Mouse (Mus musculus): ENCODE measurements around the gene Kcnk3.

Gene Kcnk3

DNA sequence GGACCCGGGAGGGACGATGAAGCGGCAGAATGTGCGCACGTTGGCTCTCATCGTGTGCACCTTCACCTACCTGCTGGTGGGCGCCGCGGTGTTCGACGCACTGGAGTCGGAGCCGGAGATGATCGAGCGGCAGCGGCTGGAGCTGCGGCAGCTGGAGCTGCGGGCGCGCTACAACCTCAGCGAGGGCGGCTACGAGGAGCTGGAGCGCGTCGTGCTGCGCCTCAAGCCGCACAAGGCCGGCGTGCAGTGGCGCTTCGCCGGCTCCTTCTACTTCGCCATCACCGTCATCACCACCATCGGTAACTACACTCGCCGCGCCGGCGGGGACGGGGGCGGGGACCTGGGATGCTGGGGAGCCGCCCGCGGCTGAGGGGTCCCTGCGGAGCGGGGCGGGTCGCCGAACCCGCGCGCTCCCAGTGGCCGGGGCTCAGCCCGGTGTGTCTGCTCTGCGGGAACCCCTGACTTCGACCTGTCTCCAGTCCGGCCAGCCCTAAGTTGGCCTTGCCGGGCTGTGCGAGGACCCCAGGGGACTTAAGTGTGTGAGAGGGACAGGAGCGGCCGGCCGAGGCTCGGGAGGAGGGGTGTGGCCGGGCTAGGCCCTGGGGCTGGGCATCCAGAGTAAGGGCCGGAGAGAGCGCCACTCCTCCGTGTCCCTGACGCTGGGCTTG is 465 bp downstream of the Kcnk3 start:
- DNase-seq = no peak

DNA sequence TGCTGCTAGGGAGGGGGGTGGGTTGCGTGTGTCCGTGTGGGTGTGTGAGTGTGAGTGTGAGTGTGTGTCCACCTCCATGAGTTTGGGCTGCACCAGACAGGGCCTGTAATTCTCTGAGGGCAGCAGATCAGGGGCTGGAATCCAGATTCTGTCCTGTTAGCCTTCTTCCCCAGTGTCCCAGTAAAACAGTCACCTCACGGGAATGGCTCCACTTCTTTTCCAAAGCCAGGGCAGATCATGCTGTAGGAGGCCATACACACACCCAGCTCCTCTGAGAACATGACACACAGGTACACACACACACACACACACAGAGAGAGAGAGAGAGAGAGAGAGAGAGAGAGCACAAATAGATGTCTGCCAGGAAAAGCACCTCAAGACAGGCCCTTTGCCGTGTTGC is 1.1 kb downstream of the Kcnk3 start:
- DNase-seq = no peak

DNA sequence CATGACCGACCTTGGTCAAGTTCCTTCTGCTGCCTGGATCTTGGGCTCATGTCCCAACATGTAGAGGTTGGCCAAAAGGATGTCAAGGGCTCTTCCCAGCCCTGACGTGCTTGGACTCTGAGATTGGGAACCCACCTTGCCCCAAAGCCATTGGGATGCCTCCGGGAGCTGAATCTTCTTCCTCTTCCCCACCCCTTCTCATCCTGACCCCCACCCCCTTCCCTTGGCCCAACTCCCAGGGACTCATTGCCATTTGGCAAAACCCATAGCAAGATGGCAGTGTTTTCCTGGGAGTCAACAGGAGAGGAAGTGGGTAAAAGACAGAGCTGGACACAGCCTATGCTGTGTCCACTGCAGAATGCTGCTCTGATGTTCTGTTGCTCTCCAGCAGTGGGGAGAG is 1.6 kb downstream of the Kcnk3 start:
- DNase-seq = no peak

DNA sequence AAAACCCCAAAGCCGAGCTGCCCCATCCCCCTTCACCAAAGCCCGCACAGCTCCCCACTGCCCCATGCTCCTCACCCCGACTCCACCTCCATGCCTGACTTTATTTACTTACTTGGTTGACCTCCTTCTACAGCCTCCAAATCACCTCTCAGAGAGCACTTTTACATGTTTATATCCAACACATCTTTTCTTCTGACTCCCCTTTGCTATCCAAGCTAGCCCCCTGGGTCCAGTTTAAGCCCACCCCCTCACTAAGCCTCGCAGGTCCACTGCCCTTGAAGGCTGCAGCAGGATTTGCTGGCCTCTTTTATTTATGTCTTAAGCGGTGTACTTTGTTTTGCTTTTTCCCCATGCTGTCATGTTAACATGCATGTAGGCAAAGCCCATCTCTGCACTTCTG is 2.3 kb downstream of the Kcnk3 start:
- DNase-seq = no peak

DNA sequence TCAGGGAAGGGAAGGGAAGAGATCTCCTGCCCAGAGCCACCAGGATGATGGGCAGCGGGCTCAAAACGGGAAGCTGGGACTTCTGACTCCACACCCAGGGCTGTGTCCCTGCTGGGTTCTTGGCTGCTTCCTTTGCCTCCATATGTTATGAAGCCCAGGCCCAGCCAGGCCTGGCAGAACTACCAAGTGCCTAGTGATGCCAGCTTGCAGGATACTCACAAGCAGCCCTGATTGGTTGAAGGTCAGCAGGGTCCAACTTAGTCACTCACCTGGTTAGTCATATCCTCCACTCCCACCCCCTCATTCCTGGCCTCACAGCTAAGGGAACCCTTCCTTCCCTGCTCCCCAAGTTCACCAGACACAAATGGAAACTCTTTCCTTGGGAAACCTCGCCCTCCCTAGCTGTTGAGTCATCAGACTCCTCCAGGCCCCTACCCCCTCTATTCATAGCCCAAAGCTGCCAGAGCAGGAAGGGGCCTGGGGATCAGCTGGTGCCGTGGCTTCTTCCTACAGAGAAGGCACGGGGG is 3.3 kb downstream of the Kcnk3 start:
- DNase-seq = no peak

DNA sequence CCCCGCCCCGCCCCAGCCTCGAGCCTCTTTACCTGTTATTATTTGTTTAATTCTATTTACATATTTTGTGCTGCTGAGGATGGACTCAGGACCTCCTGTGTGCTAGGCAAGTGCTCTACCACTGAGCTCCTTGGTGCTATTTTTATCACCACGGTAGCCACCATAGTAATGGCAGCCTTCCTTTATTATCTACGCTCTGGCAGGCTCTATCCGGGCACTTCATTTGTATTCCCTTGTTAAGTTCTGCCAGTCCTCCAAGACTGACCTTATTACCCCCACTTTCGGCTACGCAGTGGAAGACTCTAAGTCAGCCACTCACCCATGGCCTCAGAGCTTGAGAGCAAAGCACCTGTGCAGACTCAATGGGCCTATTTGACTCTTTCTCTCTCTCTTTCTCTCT is 3.8 kb downstream of the Kcnk3 start:
- DNase-seq = no peak

DNA sequence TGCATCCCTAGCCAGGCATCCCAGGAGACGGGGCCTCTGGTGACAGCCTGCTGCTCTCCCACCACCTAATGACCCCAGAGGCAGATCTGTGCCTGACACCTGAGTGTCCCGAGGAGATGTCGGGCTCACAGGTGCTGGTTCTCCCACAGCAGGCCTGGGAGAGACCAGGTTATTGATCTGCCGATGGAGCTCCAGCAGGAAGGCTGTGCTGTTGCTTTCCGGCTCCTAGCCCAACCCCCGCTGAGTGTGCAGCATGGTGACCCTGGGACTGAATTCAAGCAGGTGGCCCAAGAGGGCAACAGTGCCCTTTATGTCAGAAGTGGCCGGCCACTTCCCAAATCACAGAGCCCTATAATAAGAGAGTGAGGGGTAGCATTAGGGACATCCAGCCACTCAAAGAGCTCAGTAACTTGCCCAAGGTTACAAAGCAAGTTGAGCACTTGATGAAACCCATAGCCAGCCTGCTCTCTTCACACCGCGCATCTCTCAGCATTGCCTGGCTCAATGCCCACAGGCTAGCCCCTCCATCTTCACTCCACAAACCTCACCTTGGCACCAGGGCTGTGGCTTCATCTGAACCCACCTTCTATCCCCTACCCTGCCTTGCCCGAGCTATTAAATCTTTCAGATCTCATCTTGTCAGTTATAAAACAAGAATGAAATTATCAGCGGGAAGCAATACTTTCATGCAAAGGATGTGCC is 4.5 kb downstream of the Kcnk3 start:
- no peak for DNase-seq

DNA sequence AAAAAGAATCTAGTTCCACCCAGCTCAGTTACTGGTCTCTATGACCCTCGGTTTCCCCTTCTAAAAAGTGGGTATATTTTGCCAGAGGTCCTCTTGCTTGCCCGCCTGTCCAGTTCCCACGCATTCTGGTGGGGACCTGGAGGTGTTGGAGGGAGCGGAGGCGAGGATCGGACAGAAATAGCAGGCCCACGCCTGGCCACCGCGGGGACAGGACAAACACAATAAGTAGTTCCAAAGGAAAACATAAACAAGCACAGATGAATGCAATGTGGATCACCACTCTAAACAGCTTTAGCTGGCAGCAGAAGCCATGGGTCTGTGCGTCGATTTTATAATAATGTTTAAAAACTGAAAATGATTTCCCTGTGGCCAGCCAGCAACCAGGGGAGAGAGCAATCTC is 5.4 kb downstream of the Kcnk3 start:
- no peak for DNase-seq

DNA sequence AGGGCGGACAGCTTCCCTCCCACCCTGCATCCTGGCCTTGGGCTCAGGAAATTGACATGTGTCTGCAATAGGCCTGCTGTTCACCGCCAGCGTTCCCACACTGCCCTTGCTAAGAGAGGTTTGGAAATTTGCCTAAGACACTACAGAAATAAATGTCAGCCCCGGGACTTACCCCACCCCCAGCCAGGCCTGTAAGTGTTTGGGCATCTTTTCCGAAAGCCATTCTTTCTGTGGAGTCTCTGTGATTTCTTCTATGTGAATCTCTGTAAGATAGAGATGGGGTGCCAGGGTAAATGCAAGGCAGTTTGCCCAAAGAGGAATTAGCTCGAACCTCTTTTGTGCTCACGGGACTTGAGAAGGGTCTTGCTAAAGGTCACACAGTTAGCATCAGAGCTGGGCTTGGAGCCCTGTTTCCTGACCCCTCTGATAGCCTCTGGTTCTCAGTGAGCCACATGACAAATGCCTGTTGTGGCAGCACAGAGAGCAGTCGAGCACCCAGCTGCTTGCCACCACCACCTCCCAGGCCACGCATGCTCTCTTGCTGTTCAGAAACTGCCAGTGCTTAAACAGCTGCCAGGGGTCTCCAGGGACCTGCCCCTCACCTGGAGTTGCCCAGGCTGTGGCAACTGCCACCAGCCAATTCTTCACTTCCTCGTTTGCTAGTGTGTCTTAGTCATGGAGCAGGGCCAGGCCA is 6.0 kb downstream of the Kcnk3 start:
- no peak for DNase-seq

DNA sequence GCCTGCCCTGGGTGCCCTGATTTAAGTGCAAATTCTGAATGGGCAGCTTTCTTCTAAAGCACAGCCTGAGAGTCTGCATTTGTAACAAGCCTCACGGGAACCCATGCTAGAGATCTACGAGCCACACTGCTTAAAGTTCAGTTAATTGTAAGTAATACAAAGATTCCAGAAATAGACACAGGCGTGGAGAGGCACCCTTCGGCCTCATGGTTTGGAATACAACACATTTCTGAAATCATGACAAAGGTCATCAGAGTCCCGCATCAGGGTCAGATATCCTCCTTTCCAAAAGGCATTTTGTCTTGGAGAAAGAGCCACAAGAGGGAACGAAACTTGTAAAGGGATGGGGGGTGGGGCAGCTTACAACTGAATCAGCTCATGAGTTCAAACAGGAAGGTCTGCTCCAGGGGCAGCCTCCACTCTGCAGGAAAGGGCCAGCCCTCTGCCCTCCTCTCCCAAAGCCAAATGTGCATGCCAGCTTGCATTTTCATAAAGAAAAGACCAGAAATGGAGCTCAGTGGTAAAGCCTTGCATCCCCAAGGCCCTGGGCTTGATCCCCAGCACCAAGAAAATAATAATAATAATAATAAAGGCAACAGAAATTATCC is 7.1 kb downstream of the Kcnk3 start:
- no peak for DNase-seq

DNA sequence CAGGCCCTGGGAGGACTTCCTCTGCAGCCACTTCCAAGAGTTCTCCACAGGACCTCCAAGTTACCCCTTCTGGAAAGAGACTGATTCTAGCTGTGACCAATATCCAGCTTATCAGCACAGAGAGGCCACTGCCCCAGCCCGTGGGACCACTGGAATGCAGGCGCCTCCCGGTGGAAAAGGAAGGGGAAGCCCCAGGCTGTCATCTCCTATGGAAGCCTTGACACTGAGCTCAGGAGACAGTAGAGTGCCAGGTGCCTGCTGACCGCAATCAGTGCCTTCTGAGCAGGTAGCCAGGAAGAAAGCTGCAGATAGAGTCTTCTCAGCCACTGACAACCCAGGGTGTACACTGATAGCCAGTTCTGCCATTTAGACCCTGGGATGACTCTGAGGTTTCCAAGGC is 13.4 kb downstream of the Kcnk3 start:
- DNase-seq = no peak

DNA sequence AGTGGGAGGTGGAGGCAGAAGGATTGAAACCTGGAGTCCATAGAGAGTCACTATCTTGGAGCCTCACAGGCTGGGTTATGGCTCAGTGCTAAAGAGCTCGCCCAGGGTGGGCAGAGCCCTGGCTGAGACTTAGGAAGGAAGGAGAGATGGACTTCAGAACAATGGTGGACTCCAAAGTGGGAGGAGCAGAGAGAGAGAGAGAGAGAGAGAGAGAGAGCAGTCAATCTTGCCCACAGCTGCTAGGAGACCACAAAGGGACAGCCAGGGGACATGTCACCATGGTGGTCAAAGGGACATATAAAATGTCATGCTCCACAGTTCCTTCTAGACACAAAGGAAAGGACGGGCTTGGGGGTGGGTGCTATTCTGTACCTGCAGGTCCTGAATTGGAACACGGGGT is 15.3 kb downstream of the Kcnk3 start:
- DNase-seq = no peak

DNA sequence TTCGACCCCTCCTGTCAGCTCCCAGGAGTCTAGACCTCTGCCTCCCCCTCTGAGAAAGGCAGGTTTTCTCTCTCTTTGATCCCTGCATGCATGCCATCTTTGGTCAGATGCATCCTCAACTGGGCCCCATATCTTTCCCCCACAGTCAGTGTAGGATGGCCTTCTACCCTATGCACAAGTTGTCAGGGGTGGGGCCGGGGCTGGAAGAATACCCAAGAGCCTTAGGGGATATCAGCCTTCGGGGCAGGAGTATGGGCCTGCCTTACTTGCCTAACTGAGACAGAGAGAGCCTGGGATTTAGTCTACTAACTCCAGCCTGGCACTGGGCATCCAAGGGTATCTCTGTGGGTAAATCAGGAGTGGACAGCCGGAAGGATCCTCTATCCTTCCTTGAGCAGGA is 16.0 kb downstream of the Kcnk3 start:
- DNase-seq = no peak

DNA sequence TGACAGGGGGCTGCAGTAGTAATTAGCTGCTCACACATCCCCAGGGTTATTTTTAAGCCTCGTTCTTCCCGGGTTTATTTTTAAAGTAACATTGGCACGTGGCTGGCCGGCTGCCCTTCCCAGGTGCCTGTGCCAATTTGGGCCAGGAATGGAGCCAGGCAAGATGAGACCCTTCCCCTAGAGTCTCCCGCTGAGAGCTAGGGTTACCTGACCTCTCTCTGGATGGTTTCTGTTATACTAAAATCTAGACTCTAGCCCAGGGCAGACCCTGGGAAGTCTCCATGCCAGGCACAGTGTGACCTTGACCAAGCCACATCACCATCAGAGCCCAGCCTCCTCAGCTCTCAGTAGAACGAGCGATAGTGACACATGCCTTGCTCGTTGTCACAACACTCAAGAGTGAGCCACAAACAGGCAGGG is 16.8 kb downstream of the Kcnk3 start:
- no peak for DNase-seq

DNA sequence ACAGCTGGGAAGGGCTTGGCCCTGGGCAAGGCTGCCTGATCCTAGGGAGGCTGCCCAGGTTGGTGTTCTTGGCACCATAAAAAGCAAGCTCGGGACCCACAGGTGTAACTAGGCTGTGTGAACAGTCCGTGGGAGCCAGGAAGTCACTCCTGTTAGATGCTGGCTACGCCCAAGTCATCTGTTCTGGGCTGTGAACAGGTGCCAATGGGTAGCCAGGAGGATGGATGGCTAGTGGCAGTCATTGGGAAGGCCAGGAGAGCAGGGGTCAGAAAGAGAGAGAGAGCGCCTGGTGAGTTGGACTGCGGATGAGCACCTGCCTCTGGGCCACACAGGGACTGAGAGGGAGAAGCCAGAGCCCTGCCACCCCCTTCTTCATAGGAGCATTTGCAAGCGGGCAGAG is 17.7 kb downstream of the Kcnk3 start:
- DNase-seq = no peak

DNA sequence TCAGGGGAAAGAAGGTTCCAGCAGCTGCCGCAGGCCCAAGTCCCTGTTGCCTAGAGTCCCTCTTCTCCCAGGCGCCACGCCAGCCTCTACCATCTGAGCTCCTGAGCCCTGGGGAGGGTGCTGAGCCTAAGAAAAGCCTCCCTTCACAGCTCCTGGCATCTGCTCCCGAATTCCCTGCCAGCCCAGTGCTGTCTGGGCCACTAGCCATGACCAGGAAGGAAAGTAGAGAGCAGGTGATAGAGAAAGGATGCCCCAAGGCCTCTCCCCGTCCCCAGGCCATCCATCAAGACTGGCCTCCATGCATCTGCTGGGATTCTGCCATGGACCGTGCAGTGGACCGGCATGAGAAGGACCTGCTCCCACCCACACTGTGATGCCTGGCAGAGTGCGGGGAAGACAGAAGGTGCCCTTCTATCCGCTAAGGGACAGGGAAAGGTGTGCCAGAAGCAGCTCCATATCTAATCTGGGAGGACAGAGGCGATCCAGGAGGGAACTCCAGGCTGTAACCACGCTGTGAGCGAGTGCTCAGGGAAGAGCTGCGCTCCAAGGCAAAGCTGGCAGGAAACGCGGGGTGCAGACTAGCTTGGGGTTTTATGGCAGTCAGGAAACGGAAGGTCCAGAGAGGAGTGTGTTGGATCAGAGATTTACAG is 18.6 kb downstream of the Kcnk3 start:
- no peak for DNase-seq

DNA sequence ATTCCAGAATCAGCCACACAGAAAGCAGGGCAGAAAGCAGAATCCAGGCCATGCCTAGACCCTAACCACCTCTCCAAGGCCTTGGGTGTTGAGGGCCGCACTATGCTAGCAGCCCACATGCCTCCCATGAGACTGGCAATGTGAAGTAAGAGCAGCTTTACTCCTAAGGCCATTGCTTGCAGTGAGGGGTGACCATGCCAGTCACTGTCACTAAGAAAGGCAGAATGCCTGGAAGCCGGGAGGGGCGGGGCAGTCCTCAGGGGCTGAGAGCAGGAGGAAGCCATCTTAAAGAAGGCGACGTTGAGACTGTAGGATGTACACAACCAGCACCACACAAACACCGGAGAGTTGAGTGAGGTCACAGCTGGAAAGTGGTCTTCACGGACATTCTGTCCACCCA is 21.1 kb downstream of the Kcnk3 start:
- no peak for DNase-seq

DNA sequence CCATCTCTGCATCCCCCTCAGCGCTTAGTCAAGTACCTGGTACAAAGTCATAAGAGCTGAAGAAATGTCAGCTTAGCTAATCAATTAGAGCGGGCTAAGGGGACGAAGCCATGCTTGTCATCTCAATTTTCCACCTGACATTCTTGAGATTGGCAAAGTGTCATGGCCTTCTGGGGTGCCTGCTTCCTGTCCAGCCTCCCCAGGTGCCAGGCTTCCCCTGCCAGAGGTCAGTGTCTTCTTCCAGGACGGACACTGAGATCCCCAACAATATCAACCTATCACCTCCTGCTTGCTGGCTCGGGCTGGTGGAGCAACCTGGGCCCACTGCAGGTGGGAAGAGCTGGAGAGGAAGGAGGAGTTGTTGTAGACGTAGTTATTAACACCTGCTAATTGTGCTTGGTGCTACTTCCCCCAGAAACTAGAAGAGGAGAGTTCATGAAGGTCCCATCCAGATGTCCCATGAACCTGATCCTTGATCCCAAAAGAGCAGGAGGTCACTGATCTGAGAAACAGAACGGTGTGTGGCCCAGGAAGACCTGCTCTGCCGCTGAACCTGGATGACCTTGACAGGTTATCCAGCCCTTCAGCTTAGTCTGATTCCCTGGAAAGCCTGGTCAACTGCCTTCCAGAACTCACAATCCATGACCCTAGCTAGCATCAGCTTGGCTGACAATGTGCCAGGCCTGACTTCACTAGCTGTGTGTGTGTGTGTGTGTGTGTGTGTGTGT is 22.1 kb downstream of the Kcnk3 start:
- DNase-seq = no peak

DNA sequence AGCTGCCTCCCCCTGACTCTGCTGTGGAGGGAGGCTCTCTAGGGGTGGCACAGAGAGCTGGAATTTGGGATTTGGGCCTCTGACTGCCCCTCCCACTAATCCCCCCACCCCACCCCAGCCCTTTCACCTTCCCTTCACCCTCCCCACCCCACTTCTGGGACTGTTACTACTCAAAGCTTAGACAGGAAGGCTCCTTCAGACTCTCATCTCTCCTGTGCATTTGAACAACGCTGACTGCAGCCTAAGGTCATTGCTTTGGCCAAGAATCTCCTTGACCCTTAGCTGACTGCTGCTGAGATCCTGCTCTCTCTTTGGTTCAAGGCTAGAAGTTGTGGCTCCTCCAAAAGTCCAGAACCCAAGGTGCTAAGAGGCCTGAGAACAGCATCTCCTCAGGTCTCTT is 23.1 kb downstream of the Kcnk3 start:
- DNase-seq = no peak

DNA sequence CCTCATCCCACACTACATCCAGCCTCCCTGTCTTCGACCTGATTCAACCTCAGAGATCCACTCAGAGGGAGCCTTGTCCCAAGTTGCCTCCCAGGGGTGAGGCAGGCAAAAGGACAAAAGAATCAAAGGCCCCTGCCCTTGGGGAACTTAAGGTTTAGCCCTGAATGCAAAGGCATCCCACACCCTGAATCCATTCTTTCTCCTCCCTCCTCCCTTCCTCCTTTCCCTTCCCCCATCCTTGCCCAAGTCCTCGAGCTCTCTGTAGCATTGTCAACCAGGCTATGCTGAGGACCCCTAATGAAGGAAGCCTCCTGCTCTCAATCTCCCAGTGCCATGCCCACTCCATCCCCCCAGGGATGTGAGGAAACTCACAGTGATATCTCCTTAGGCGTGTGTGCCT is 23.7 kb downstream of the Kcnk3 start:
- no peak for DNase-seq

DNA sequence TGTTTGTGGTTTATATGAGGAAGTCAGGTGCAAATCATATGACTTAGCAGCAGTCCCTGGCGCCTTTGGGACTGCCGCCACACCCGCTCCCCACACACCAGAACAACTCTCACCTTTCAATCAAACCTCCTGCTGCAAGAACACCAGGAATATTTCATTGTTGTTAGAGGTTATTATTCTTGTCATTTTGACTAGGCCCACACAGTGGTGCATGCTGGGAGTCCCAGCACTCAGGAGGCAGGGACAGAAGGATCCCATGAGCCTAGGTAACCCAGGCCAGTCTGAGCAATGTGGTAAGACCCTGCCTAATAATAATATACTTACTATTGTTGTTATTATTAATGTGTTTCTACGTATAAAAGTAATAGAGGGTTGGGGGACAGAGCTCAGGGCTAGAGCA is 24.6 kb downstream of the Kcnk3 start:
- DNase-seq = no peak

DNA sequence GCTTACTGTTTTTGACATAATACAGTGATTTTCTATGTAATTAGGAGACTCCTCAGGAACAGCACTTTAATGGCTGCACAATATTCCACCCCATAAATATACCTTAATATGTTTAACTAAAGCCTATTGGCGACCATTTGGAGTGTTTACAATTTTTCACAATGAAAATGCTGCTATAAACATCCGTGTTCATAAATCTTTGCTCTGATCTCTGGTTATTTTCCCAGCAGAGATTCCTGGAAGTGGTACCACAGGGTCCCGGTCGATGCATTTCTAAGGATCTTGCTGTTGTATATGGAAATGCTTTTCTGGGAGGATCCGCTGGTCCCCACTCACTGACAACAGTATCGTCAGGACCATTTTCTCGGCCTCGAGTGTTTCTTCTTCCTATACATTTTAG is 25.3 kb downstream of the Kcnk3 start:
- DNase-seq = no peak
